Mouse (Mus musculus) lung, embryonic 15.5 days (tissue): ENCODE data around the gene Trpm1. TPM values are rescaled to one million over a fixed set of nuclear protein-coding genes. Genes with fewer than 3 reads are reported as not detected.

Source experiments
- ATAC-seq: fragments of 200-750 bp; cut with Nextera tagmentation; 2 replicates; pipeline ENCODE4 v1.8.0; 2017; ENCODE audit warnings: moderate number of reproducible peaks, borderline replicate concordance; ENCODE audit not compliant: low FRiP score, low TSS enrichment; ENCODE audit errors: extremely low read depth
- H3K27ac ChIP-seq: fragments of 300-500 bp; sonication (generic); 2 replicates; pipeline ENCODE4 v1.5.1; 2015; ENCODE audit warnings: moderate library complexity, mild to moderate bottlenecking, inconsistent platforms
- H3K27me3 ChIP-seq: fragments of 300-500 bp; sonication (generic); 2 replicates; pipeline ENCODE4 v1.6.1; 2015; ENCODE audit warnings: inconsistent platforms
- H3K36me3 ChIP-seq: fragments of 300-500 bp; sonication (generic); 2 replicates; pipeline ENCODE4 v1.6.1; 2015; ENCODE audit warnings: inconsistent platforms
- H3K4me1 ChIP-seq: fragments of 300-500 bp; sonication (generic); 2 replicates; pipeline ENCODE4 v1.6.1; 2015; ENCODE audit warnings: inconsistent platforms
- H3K4me2 ChIP-seq: fragments of 300-500 bp; sonication (generic); 2 replicates; pipeline ENCODE4 v1.6.1; 2015; ENCODE audit warnings: inconsistent platforms, mild to moderate bottlenecking, moderate library complexity
- H3K4me3 ChIP-seq: fragments of 300-500 bp; sonication (generic); 2 replicates; pipeline ENCODE4 v1.5.1; 2015; ENCODE audit warnings: mild to moderate bottlenecking, inconsistent platforms
- H3K9ac ChIP-seq: fragments of 300-500 bp; sonication (generic); 2 replicates; pipeline ENCODE4 v1.6.1; 2015; ENCODE audit warnings: inconsistent platforms
- H3K9me3 ChIP-seq: fragments of 300-500 bp; sonication (generic); 2 replicates; pipeline ENCODE4 v1.6.1; 2016; ENCODE audit warnings: inconsistent platforms
- WGBS: fragments of 180-500 bp; shearing (Covaris S2); methylation state at CpG from one replicate; pipeline ENCODE4 v1.1.7; 2015; 5-methylcytosine and 5-hydroxymethylcytosine counted together
- polyA plus RNA-seq: library from polyadenylated mRNA; unstranded; fragments of >200 nt; fragmentation: Nextera tagmentation; extraction: Ambion mirVana; gene quantifications from 2 replicates; pipeline ENCODE4 v1.2.1, GENCODE M21; 2015

Trpm1 gene
- polyA plus RNA-seq, 1 experiment from 2014 or later = not detected

DNA sequence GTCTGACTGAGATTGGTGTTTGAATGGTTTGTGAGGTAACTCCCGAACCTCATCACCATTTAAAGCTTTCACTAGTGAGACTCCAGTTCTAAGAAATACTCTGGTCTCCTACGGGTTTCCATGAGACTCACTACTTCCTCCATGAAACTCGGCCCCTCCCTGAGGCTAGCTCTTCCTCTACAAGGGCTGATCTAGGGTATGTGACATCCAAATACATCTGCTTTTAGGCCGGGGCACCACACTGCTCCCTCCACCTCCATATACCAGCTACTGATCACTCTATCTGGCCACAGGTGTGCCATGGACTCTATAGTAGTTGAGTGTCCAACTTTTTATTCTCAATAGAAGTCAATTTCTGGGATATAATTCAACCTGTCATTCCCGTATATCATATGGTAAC is 69.6 kb downstream of the Trpm1 start:
- H3K4me2 ChIP-seq = no peak overlapping the region
- no peaks in the 10 kb centered on the region for H3K36me3 ChIP-seq
- H3K9ac ChIP-seq = no peak overlapping the region
- H3K27me3 ChIP-seq = no peaks in the 10 kb centered on the region
- no peak for ATAC-seq
- no peak overlapping the region for H3K4me3 ChIP-seq
- no peaks in the 10 kb centered on the region for H3K4me1 ChIP-seq
- 82% methylated on average over 5 of the region's 5 CpGs for WGBS
- H3K27ac ChIP-seq = no peak overlapping the region
- no peaks in the 10 kb centered on the region for H3K9me3 ChIP-seq

DNA sequence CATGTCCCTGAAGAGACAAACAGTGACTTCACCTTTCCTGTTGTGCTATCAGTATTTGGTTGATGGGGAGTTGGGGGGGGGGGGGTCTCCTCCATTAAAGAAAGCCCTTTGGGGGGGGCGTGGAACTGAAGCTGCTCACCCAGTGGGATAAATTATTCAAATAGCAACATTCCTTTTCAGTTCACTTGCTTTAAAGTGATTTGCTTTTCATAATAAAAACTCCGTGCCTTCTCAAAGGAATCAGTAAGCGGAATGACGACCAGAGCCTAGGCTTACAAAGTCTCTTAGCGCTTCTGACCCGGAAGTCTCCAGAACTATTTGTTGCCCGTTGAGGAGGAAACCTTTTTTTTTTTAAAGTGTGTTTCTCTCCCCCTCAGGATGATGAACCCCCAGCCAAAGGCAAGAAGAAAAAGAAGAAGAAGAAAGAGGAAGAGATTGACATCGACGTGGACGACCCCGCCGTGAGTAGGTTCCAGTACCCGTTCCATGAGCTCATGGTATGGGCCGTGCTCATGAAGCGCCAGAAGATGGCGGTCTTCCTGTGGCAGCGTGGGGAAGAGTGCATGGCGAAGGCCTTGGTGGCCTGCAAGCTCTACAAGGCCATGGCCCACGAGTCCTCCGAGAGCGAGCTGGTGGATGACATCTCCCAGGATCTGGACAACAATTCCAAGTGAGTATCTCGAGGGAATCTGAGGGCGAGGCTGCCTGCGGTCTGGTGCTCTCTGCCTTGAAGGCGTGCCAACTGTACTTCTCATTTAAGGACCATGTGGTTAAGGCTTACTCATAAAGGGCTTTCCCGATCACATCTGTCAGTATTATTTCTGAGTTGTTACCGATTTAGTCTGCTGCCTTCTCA is 72.9 kb downstream of the Trpm1 start:
- no peak for ATAC-seq
- Histone ChIP-seq H3K9me3 (no peaks in the 10 kb centered on the region), H3K27ac (no peak overlapping the region), H3K27me3 (no peaks in the 10 kb centered on the region), H3K36me3 (no peaks in the 10 kb centered on the region), H3K9ac (no peak overlapping the region), H3K4me2 (no peak overlapping the region), H3K4me3 (no peak overlapping the region), H3K4me1 (no peaks in the 10 kb centered on the region)
- WGBS = 88% methylated on average over 27 of the region's 27 CpGs

- Histone ChIP-seq H3K36me3 (no peaks in the 10 kb centered on the region), H3K27me3 (no peaks in the 10 kb centered on the region), H3K9me3 (no peaks in the 10 kb centered on the region), H3K27ac (no peak overlapping the region), H3K9ac (no peak overlapping the region), H3K4me2 (no peak overlapping the region), H3K4me3 (no peak overlapping the region), H3K4me1 (no peaks in the 10 kb centered on the region)
- 78% methylated on average over 5 of the region's 5 CpGs for WGBS
- no peak for ATAC-seq
These were observed 74.0 kb downstream of the Trpm1 start for GRCm38 (mm10) chr7:64227586-64227985.

DNA sequence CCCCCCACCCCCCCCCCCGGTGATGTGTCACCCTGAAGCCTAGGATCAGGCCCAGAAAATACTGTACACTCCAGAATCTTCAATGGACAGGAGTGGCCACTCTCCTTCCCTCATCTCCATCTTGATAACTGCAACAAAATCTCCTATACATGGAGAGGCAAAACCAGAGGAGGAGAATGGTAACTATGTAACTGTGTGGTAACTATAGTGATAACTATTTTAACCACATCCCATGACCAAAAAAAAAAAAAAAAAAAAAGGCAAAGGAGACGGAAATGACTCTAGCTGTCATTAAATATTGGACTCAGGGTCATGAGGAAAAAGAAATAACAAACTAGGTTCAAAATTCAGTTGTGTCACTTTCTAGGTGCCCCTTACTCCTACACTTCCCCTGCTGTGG is 74.7 kb downstream of the Trpm1 start:
- H3K9me3 ChIP-seq = no peaks in the 10 kb centered on the region
- H3K27me3 ChIP-seq = no peaks in the 10 kb centered on the region

GRCm38 (mm10) chr7:64229911-64230310 is 76.3 kb downstream of the Trpm1 start:
- Histone ChIP-seq H3K9me3 (no peaks in the 10 kb centered on the region), H3K27ac (no peak overlapping the region), H3K9ac (no peak overlapping the region), H3K4me2 (no peak overlapping the region), H3K4me3 (no peak overlapping the region), H3K27me3 (no peaks in the 10 kb centered on the region), H3K4me1 (no peaks in the 10 kb centered on the region), H3K36me3 (no peaks in the 10 kb centered on the region)
- no peak for ATAC-seq
- WGBS = 81% methylated on average over 8 of the region's 8 CpGs

More for the DNA sequence above, 74.7 kb downstream of the Trpm1 start:
- Histone ChIP-seq H3K4me2 (no peak overlapping the region), H3K9ac (no peak overlapping the region), H3K4me1 (no peaks in the 10 kb centered on the region), H3K4me3 (no peak overlapping the region), H3K27ac (no peak overlapping the region), H3K36me3 (no peaks in the 10 kb centered on the region)
- no peak for ATAC-seq
- WGBS = 58% methylated on average over 2 of the region's 2 CpGs

DNA sequence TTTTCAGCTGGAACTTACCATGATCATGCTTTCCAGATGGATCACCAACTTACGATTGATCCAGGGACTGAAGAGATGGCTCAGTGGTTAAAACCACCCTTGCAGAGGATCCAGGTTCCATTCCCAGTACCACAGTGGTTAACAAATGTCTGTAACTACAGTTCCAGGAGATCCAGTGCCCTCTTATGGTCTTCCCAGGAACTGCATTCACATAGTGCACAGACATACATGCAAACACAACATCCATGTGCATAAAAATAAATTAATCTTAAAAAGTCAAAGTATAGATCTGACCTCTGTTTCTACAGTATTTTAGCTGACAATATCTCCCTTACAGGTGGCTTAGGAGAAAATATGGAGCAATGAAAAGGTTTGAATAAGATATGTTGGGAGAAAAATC is 77.4 kb downstream of the Trpm1 start:
- Histone ChIP-seq H3K4me3 (no peak overlapping the region), H3K9me3 (no peaks in the 10 kb centered on the region), H3K9ac (no peak overlapping the region), H3K36me3 (no peaks in the 10 kb centered on the region), H3K4me1 (no peaks in the 10 kb centered on the region), H3K27me3 (no peaks in the 10 kb centered on the region), H3K4me2 (no peak overlapping the region), H3K27ac (no peak overlapping the region)
- no peak for ATAC-seq
- whole genome bisulfite sequencing = 100% methylated on average over 1 of the region's 1 CpGs

DNA sequence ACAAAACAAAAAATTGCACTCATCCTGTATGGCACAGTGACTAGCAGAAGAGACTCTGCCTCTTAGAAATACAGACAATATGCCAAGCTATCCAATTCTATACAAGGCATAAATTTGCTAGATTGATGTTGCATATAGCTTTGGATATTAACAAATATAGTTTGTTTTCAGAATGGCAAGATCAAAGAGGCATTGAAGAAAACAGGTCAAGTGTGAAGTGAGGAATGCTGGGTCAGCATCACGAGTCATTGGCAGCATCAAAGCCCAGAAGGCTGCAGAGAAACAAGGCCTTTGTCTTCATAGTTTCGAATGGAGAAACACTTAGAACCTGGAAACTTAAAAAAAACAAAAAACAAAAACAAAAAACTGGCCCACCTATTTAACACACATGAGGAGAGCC is 78.4 kb downstream of the Trpm1 start:
- H3K9me3 ChIP-seq = no peaks in the 10 kb centered on the region
- no peak overlapping the region for H3K9ac ChIP-seq
- ATAC-seq = no peak
- no peaks in the 10 kb centered on the region for H3K27me3 ChIP-seq
- H3K4me3 ChIP-seq = no peak overlapping the region
- no peaks in the 10 kb centered on the region for H3K4me1 ChIP-seq
- WGBS = 53% methylated on average over 2 of the region's 2 CpGs
- H3K4me2 ChIP-seq = no peak overlapping the region
- H3K36me3 ChIP-seq = no peaks in the 10 kb centered on the region
- H3K27ac ChIP-seq = no peak overlapping the region

GRCm38 (mm10) chr7:64234310-64234820 is 80.7 kb downstream of the Trpm1 start:
- no peaks in the 10 kb centered on the region for H3K27me3 ChIP-seq
- WGBS = 86% methylated on average over 5 of the region's 5 CpGs

DNA sequence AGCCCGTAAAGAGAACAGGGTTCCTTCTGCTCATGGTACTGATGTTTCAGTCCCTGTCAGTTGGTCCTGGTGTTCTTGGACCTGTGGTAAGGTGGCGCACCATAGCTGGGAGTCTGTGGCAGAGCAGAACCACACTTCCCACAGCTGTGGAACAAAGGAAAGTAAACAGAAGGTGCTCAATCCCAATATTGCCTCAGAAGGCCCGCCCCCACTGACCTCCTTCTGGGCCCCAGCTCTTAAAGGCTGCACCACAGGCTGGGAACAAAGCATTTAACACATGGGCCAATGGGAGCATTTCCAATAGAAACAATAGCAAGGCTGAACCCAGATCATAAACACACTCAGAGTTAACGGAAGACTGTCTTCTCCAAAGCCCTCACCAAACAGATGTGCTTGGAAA is 82.9 kb downstream of the Trpm1 start:
- H3K9ac ChIP-seq = no peak overlapping the region
- H3K27me3 ChIP-seq = no peaks in the 10 kb centered on the region
- ATAC-seq = no peak
- H3K36me3 ChIP-seq = no peaks in the 10 kb centered on the region
- WGBS = 70% methylated on average over 4 of the region's 4 CpGs
- H3K27ac ChIP-seq = no peak overlapping the region
- no peaks in the 10 kb centered on the region for H3K9me3 ChIP-seq
- H3K4me1 ChIP-seq = no peaks in the 10 kb centered on the region
- no peak overlapping the region for H3K4me3 ChIP-seq
- no peak overlapping the region for H3K4me2 ChIP-seq

More at GRCm38 (mm10) chr7:64234310-64234820, 80.7 kb downstream of the Trpm1 start:
- Histone ChIP-seq H3K36me3 (no peaks in the 10 kb centered on the region), H3K27ac (no peak overlapping the region), H3K4me1 (no peaks in the 10 kb centered on the region), H3K9me3 (no peaks in the 10 kb centered on the region), H3K4me3 (no peak overlapping the region), H3K9ac (no peak overlapping the region), H3K4me2 (no peak overlapping the region)
- ATAC-seq = no peak

- Histone ChIP-seq H3K36me3 (no peaks in the 10 kb centered on the region), H3K9ac (no peak overlapping the region), H3K4me1 (no peaks in the 10 kb centered on the region), H3K4me3 (no peak overlapping the region), H3K27ac (no peak overlapping the region), H3K4me2 (no peak overlapping the region), H3K9me3 (no peaks in the 10 kb centered on the region), H3K27me3 (no peaks in the 10 kb centered on the region)
- no peak for ATAC-seq
- 82% methylated on average over 8 of the region's 8 CpGs for WGBS
These were observed 84.1 kb downstream of the Trpm1 start for GRCm38 (mm10) chr7:64237747-64238146.

GRCm38 (mm10) chr7:64238410-64239086 is 84.9 kb downstream of the Trpm1 start:
- Histone ChIP-seq H3K4me1 (no peaks in the 10 kb centered on the region), H3K27ac (no peak overlapping the region), H3K9ac (no peak overlapping the region), H3K36me3 (no peaks in the 10 kb centered on the region), H3K9me3 (no peaks in the 10 kb centered on the region), H3K4me3 (no peak overlapping the region), H3K4me2 (no peak overlapping the region), H3K27me3 (no peaks in the 10 kb centered on the region)
- ATAC-seq = no peak
- WGBS = 83% methylated on average over 7 of the region's 7 CpGs

- 82% methylated on average over 9 of the region's 9 CpGs for WGBS
- Histone ChIP-seq H3K36me3 (no peaks in the 10 kb centered on the region), H3K9me3 (no peaks in the 10 kb centered on the region), H3K4me1 (no peaks in the 10 kb centered on the region), H3K4me2 (no peak overlapping the region), H3K27ac (no peak overlapping the region), H3K27me3 (no peaks in the 10 kb centered on the region), H3K9ac (no peak overlapping the region), H3K4me3 (no peak overlapping the region)
- no peak for ATAC-seq
These were observed 85.6 kb downstream of the Trpm1 start for GRCm38 (mm10) chr7:64239138-64239805.
